Mouse (Mus musculus): ENCODE data around the gene Trim14. TPM values are rescaled to one million over a fixed set of nuclear protein-coding genes. Genes with fewer than 3 reads are reported as not detected.

Trim14 gene
- polyA plus RNA-seq, 1 experiment from 2014 or later: 0.93 TPM

GRCm38 (mm10) chr4:46541707-46542106 lies 5.8 kb upstream of the Trim14 start:
- Histone ChIP-seq H3K4me1 (replicated peaks) (0 out of 2 replicates have a peak, but pooled peaks cover 2% of the 10 kb centered on the region), H3K9ac (no peak overlapping the region), H3K27me3 (peaks cover 41% of the 10 kb centered on the region), H3K27ac (no peak overlapping the region), H3K4me2 (no peak overlapping the region), H3K4me3 (no peak overlapping the region), H3K9me3 (no peaks in the 10 kb centered on the region), H3K36me3 (peaks cover 8% of the 10 kb centered on the region)
- WGBS: 35% methylated on average over 9 of the region's 9 CpGs
- no peak for ATAC-seq (ENCODE audit: low FRiP score)

GRCm38 (mm10) chr4:46539167-46539566 lies 3.2 kb upstream of the Trim14 start:
- WGBS: 64% methylated on average over 9 of the region's 9 CpGs
- peaks cover 8% of the 10 kb centered on the region for H3K36me3 ChIP-seq
- ATAC-seq (ENCODE audit: low FRiP score): no peak
- no peak overlapping the region for H3K4me3 ChIP-seq
- H3K4me1 ChIP-seq (replicated peaks): peaks cover 21% of the 10 kb centered on the region
- peaks cover 62% of the 10 kb centered on the region for H3K27me3 ChIP-seq
- no peak overlapping the region for H3K9ac ChIP-seq
- no peak overlapping the region for H3K4me2 ChIP-seq
- H3K27ac ChIP-seq: no peak overlapping the region
- no peaks in the 10 kb centered on the region for H3K9me3 ChIP-seq

- whole genome bisulfite sequencing: 7% methylated on average over 16 of the region's 16 CpGs
- Histone ChIP-seq H3K27ac (no peak overlapping the region), H3K4me1 (replicated peaks) (peaks cover 24% of the 10 kb centered on the region), H3K9ac (peak overlapping the region; percentile 71), H3K36me3 (0 out of 2 replicates have a peak, but pooled peaks cover 2% of the 10 kb centered on the region), H3K27me3 (peaks cover 78% of the 10 kb centered on the region), H3K4me3 (peak overlapping the region; percentile 46), H3K4me2 (peak overlapping the region; percentile 68), H3K9me3 (no peaks in the 10 kb centered on the region)
- no peak for ATAC-seq (ENCODE audit: low FRiP score)
Observed at GRCm38 (mm10) chr4:46535094-46535830, 679 bp downstream of the Trim14 start.

GRCm38 (mm10) chr4:46533934-46534720 lies 1.8 kb downstream of the Trim14 start:
- 11% methylated on average over 29 of the region's 29 CpGs for WGBS
- H3K9ac ChIP-seq: peak overlapping the region; percentile 49; the same call in 1 of the 2 replicates

GRCm38 (mm10) chr4:46532926-46533325 lies 3.0 kb downstream of the Trim14 start:
- no peak for ATAC-seq (ENCODE audit: low FRiP score)
- no peaks in the 10 kb centered on the region for H3K36me3 ChIP-seq
- H3K9ac ChIP-seq: no peak overlapping the region
- peaks cover 62% of the 10 kb centered on the region for H3K27me3 ChIP-seq
- WGBS: 82% methylated on average over 7 of the region's 7 CpGs
- H3K4me1 ChIP-seq (replicated peaks): peaks cover 24% of the 10 kb centered on the region
- no peak overlapping the region for H3K4me3 ChIP-seq
- H3K27ac ChIP-seq: no peak overlapping the region
- no peaks in the 10 kb centered on the region for H3K9me3 ChIP-seq
- H3K4me2 ChIP-seq: no peak overlapping the region

More at GRCm38 (mm10) chr4:46533934-46534720, 1.8 kb downstream of the Trim14 start:
- H3K9me3 ChIP-seq: no peaks in the 10 kb centered on the region
- peak; percentile 30 for ATAC-seq (ENCODE audit: low FRiP score)
- peaks cover 70% of the 10 kb centered on the region for H3K27me3 ChIP-seq
- peaks cover 24% of the 10 kb centered on the region for H3K4me1 ChIP-seq (replicated peaks)
- H3K27ac ChIP-seq: no peak overlapping the region
- H3K4me3 ChIP-seq: peak overlapping the region; percentile 31
- peak overlapping the region; percentile 55 for H3K4me2 ChIP-seq
- H3K36me3 ChIP-seq: no peaks in the 10 kb centered on the region

- 83% methylated on average over 2 of the region's 2 CpGs for WGBS
- no peak for ATAC-seq (ENCODE audit: low FRiP score)
- H3K9me3 ChIP-seq: no peaks in the 10 kb centered on the region
- H3K36me3 ChIP-seq: no peaks in the 10 kb centered on the region
- H3K27ac ChIP-seq: no peak overlapping the region
- H3K27me3 ChIP-seq: peaks cover 58% of the 10 kb centered on the region
- H3K4me2 ChIP-seq: no peak overlapping the region
- no peak overlapping the region for H3K9ac ChIP-seq
- H3K4me3 ChIP-seq: no peak overlapping the region
- H3K4me1 ChIP-seq (replicated peaks): peaks cover 25% of the 10 kb centered on the region
Observed at GRCm38 (mm10) chr4:46532511-46532910, 3.4 kb downstream of the Trim14 start.

GRCm38 (mm10) chr4:46529722-46530121 lies 6.2 kb downstream of the Trim14 start:
- WGBS: 49% methylated on average over 7 of the region's 7 CpGs

GRCm38 (mm10) chr4:46527558-46527926 lies 8.4 kb downstream of the Trim14 start:
- 7% methylated on average over 7 of the region's 7 CpGs for WGBS

More at GRCm38 (mm10) chr4:46529722-46530121, 6.2 kb downstream of the Trim14 start:
- H3K4me3 ChIP-seq: no peak overlapping the region
- no peak overlapping the region for H3K9ac ChIP-seq
- H3K4me1 ChIP-seq (replicated peaks): peaks cover 12% of the 10 kb centered on the region
- no peak overlapping the region for H3K4me2 ChIP-seq
- ATAC-seq (ENCODE audit: low FRiP score): no peak
- no peak overlapping the region for H3K27ac ChIP-seq
- H3K9me3 ChIP-seq: no peaks in the 10 kb centered on the region
- H3K27me3 ChIP-seq: peaks cover 31% of the 10 kb centered on the region
- no peaks in the 10 kb centered on the region for H3K36me3 ChIP-seq

GRCm38 (mm10) chr4:46526798-46527557 lies 9.0 kb downstream of the Trim14 start:
- no peaks in the 10 kb centered on the region for H3K9me3 ChIP-seq
- no peak for ATAC-seq (ENCODE audit: low FRiP score)
- no peaks in the 10 kb centered on the region for H3K36me3 ChIP-seq
- 39% methylated on average over 17 of the region's 17 CpGs for WGBS
- H3K27ac ChIP-seq: no peak overlapping the region
- peaks cover 3% of the 10 kb centered on the region; the same call in 1 of the 2 replicates for H3K4me1 ChIP-seq (replicated peaks)
- no peak overlapping the region for H3K4me3 ChIP-seq
- H3K27me3 ChIP-seq: peaks cover 7% of the 10 kb centered on the region; the same call in 1 of the 2 replicates
- peak overlapping the region; percentile 46 for H3K4me2 ChIP-seq
- 0 out of 2 replicates have a peak overlapping the region, but pooled peaks have one; percentile 5 for H3K9ac ChIP-seq

More at GRCm38 (mm10) chr4:46527558-46527926, 8.4 kb downstream of the Trim14 start:
- Histone ChIP-seq H3K27me3 (peaks cover 10% of the 10 kb centered on the region; the same call in 1 of the 2 replicates), H3K4me2 (peak overlapping the region; percentile 46), H3K9me3 (no peaks in the 10 kb centered on the region), H3K36me3 (no peaks in the 10 kb centered on the region), H3K27ac (no peak overlapping the region), H3K9ac (0 out of 2 replicates have a peak overlapping the region, but pooled peaks have one; percentile 5), H3K4me3 (no peak overlapping the region), H3K4me1 (replicated peaks) (peaks cover 3% of the 10 kb centered on the region; the same call in 1 of the 2 replicates)
- no peak for ATAC-seq (ENCODE audit: low FRiP score)

- no peak for ATAC-seq (ENCODE audit: low FRiP score)
- no peaks in the 10 kb centered on the region for H3K36me3 ChIP-seq
- H3K9ac ChIP-seq: no peak overlapping the region
- H3K9me3 ChIP-seq: no peaks in the 10 kb centered on the region
- no peak overlapping the region for H3K4me2 ChIP-seq
- WGBS: 95% methylated on average over 3 of the region's 3 CpGs
- no peak overlapping the region for H3K27ac ChIP-seq
- H3K4me3 ChIP-seq: no peak overlapping the region
- H3K27me3 ChIP-seq: peaks cover 7% of the 10 kb centered on the region; the same call in 1 of the 2 replicates
- H3K4me1 ChIP-seq (replicated peaks): peaks cover 3% of the 10 kb centered on the region; the same call in 1 of the 2 replicates
Observed at GRCm38 (mm10) chr4:46526226-46526625, 9.7 kb downstream of the Trim14 start.

- ATAC-seq (ENCODE audit: low FRiP score): no peak; the same call in 1 of the 2 replicates
- Histone ChIP-seq H3K4me3 (no peak overlapping the region), H3K4me2 (no peak overlapping the region), H3K27ac (no peak overlapping the region), H3K36me3 (no peaks in the 10 kb centered on the region), H3K9me3 (no peaks in the 10 kb centered on the region), H3K27me3 (peaks cover 4% of the 10 kb centered on the region; the same call in 1 of the 2 replicates), H3K9ac (no peak overlapping the region), H3K4me1 (replicated peaks) (peaks cover 3% of the 10 kb centered on the region; the same call in 1 of the 2 replicates)
- WGBS: 88% methylated on average over 4 of the region's 4 CpGs
Observed at GRCm38 (mm10) chr4:46523324-46523723, 12.6 kb downstream of the Trim14 start.

Data from hindbrain, embryonic 13.5 days (tissue).